Mouse (Mus musculus) megakaryocyte, embryonic 14.5 days (primary cell): ENCODE measurements around the gene Eif2s3x.

Experiments used
- FLI1 ChIP-seq: IDR thresholded peaks from 2 replicates; pipeline ENCODE4 v1.6.1; 2012; ENCODE audit warnings: low read length, inconsistent platforms, mixed read lengths
- GATA1 ChIP-seq: IDR thresholded peaks from 3 replicates; pipeline ENCODE4 v1.6.1; 2012; ENCODE audit warnings: mixed read lengths, low read length, inconsistent platforms, borderline replicate concordance

GRCm38 (mm10) chrX:94233432-94233831 lies 20.8 kb upstream of the Eif2s3x start:
- no peak for TF ChIP-seq GATA1
- no peak for TF ChIP-seq FLI1
